Mouse (Mus musculus): ENCODE measurements around the gene Plekhg5. TPM values are rescaled to one million over a fixed set of nuclear protein-coding genes. Genes with fewer than 3 reads are reported as not detected.

Gene Plekhg5
- total and polyA plus RNA-seq, 2 experiments from 2014 or later, result 13.1 to 20.7 TPM

GRCm38 (mm10) chr4:152129395-152129930 is 57.2 kb downstream of the Plekhg5 start:
- DNase-seq (ENCODE audit: low spot score) (no peak), ATAC-seq (no peak)
- Histone ChIP-seq H3K4me1 (ENCODE audit: insufficient read depth, low read length) (peaks cover 26% of the 10 kb centered on the region), H3K36me3 (ENCODE audit: insufficient read depth, low read length) (no peaks in the 10 kb centered on the region), H3K9me3 (ENCODE audit: low read length) (no peaks in the 10 kb centered on the region), H3K4me3 (ENCODE audit: low read length) (no peak overlapping the region), H3K9ac (replicated peaks; ENCODE audit: low read length) (no peak overlapping the region), H3K4me2 (ENCODE audit: low read depth, low read length) (no peak overlapping the region), H3K27me3 (ENCODE audit: insufficient read depth, low read length) (peaks cover 83% of the 10 kb centered on the region), H3K27ac (no peak overlapping the region)
- 28% methylated on average over 13 of the region's 13 CpGs for WGBS
- no peak for TF ChIP-seq CTCF (IDR thresholded peaks at IDR 0.05; ENCODE audit: low read depth)

DNA sequence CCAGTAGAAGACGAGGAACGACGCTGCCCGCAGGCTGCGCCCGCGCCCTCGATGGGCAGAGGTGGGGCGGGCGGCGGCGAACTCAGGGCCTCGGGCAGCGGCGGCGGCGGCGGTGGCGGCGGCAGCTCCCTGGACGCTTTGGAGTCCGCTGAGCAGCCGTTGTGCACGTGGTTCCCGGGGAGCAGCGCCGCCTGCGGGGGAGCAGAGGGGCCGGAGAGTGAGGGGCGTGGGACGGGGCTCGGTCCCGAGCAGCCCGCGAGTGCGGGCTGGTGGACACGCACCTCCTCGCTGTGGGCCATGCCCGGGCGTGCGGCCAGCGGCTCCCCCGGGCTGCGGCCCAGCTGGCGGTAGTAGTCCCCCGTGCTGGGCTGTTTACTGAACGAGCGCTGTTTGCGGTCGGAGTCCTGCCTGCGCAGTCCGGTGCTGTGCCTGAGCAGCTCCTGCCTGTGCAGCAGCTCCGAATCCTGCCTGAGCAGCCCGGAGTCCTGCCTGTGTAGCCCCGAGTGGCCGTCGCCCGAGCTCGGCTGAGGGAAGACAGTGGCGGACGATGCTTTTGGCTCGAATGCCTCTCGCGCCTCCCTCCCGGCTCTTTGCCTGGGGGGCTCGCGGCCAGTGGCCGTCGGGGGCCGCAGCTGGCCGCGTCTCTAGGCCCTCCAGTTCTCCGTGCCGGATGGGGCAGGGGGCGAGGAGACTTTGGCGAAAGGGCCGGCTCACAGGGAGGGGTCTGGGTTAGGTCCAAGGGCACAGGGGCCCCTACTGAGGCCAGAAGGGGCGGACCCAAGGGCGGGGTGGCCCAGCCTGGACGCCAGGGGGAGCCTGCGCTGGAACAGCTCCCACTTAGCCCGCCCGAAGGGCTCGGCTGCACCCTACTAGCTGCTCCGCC is 58.7 kb downstream of the Plekhg5 start:
- H3K4me3 ChIP-seq (ENCODE audit: low read length), result peak overlapping the region; percentile 30
- H3K36me3 ChIP-seq (ENCODE audit: insufficient read depth, low read length), result no peaks in the 10 kb centered on the region
- peak overlapping the region; percentile 54 for H3K4me2 ChIP-seq (ENCODE audit: low read depth, low read length)
- peak; percentile 84 for ATAC-seq
- peak; percentile 62 for DNase-seq (ENCODE audit: low spot score)
- H3K4me1 ChIP-seq (ENCODE audit: insufficient read depth, low read length), result peaks cover 18% of the 10 kb centered on the region
- H3K27ac ChIP-seq, result peak overlapping the region; percentile 51; the same call in 1 of the 2 replicates
- 0% methylated on average over 63 of the region's 85 CpGs for WGBS
- peaks cover 70% of the 10 kb centered on the region for H3K27me3 ChIP-seq (ENCODE audit: insufficient read depth, low read length)
- H3K9me3 ChIP-seq (ENCODE audit: low read length), result no peaks in the 10 kb centered on the region
- H3K9ac ChIP-seq (replicated peaks; ENCODE audit: low read length), result peak overlapping the region; percentile 9; the same call in 1 of the 2 replicates
- TF ChIP-seq CTCF (IDR thresholded peaks at IDR 0.05; ENCODE audit: low read depth), result no peak

DNA sequence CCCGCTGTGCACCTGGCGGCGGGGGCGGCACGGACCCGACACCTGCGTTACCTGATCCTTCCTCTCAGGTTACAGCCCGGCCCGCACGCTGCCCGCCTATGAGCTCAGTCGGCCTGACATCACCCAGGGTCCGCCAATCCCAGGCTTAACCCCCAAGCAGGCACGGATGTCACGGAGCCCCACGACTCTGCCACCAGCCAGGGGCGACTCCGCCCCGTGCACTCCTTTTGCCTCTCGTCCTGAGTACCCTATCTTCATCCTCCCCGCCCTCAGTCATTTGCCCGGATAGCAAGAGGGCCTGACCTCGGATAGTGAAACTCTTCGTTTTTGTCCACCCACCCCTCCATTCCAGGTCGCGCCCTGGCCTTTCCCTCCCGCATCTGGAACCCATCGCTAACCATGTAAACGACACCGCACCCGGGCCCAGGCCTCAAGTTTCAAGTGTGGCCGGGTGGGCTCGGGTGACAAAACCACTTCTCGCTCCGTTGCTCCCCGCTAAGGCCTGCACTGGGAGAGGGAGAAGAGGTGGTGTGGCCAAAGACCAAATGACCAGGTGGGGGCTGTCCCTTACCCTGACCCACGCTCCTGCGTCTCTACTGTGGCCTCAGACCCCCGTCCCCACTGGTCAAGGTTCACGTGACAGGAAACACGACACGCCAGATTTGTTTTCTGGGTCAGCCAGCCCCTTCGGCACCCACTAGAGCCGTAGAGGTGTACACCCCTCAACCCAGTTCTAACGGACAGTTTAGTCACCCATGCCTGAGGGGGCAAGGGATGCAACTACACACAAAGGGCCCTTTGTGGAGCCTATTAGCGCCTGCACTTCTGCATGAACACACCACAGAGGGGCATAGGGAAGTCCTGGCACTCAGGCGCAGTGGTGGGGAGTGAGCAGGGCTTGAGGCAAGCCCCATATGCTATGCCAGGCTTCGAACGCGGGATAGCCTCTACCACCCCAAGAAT is 59.8 kb downstream of the Plekhg5 start:
- DNase-seq (ENCODE audit: low spot score), result peak; percentile 34
- WGBS, result 8% methylated on average over 50 of the region's 50 CpGs
- H3K4me2 ChIP-seq (ENCODE audit: low read depth, low read length), result 0 out of 2 replicates have a peak overlapping the region, but pooled peaks have one; percentile 54
- peaks cover 63% of the 10 kb centered on the region for H3K27me3 ChIP-seq (ENCODE audit: insufficient read depth, low read length)
- TF ChIP-seq CTCF (IDR thresholded peaks at IDR 0.05; ENCODE audit: low read depth), result no peak
- H3K9me3 ChIP-seq (ENCODE audit: low read length), result no peaks in the 10 kb centered on the region
- H3K4me1 ChIP-seq (ENCODE audit: insufficient read depth, low read length), result peaks cover 11% of the 10 kb centered on the region
- H3K4me3 ChIP-seq (ENCODE audit: low read length), result no peak overlapping the region
- no peaks in the 10 kb centered on the region for H3K36me3 ChIP-seq (ENCODE audit: insufficient read depth, low read length)
- 0 out of 2 replicates have a peak overlapping the region, but pooled peaks have one; percentile 9 for H3K9ac ChIP-seq (replicated peaks; ENCODE audit: low read length)
- H3K27ac ChIP-seq, result no peak overlapping the region
- ATAC-seq, result peak; percentile 36; the same call in 1 of the 2 replicates

DNA sequence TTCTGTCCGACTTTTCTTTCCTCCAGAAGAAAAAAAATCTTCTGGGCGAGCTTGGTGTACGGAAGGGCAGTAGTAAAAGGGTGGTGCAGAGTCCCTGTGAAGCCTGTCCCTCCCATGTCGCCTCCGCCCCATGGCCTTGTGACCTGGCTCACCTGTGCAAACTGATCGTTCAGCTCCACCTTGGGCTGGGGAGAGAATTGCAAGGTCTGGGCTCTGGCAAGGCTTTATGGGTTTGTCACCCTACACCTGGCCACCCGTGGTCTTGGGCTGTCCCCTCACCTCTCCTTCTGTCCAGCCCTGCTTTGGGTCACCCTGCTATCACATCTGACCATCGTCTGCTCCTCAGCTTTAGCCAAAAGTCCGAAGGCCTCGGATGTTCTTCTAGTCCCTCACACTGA is 60.5 kb downstream of the Plekhg5 start:
- Histone ChIP-seq H3K4me1 (ENCODE audit: insufficient read depth, low read length) (peaks cover 11% of the 10 kb centered on the region), H3K27ac (no peak overlapping the region), H3K36me3 (ENCODE audit: insufficient read depth, low read length) (no peaks in the 10 kb centered on the region), H3K27me3 (ENCODE audit: insufficient read depth, low read length) (peaks cover 56% of the 10 kb centered on the region), H3K4me3 (ENCODE audit: low read length) (no peak overlapping the region), H3K9me3 (ENCODE audit: low read length) (no peaks in the 10 kb centered on the region), H3K9ac (replicated peaks; ENCODE audit: low read length) (no peak overlapping the region), H3K4me2 (ENCODE audit: low read depth, low read length) (no peak overlapping the region)
- ATAC-seq (no peak), DNase-seq (ENCODE audit: low spot score) (no peak)
- TF ChIP-seq CTCF (IDR thresholded peaks at IDR 0.05; ENCODE audit: low read depth), result no peak
- WGBS, result 40% methylated on average over 10 of the region's 10 CpGs

DNA sequence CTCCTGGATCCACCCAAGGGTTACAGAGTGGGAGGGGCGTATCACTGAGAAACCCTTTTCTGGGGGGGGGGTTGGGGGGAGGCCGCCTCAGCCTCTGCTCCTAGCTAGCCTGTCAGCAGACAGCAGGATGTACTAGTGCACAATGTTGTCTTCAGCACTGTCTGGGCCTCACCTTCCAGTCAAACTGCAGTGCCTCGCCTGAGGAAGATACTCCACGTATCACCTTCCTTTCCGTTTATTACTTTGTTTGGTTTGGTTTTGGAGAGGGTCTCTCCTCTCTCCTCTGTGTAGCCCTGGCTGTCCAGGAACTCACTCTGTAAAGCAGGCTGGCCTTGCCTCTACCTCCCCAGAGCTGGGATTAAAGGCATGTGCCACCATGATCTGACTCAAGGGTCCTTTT is 60.9 kb downstream of the Plekhg5 start:
- H3K4me3 ChIP-seq (ENCODE audit: low read length), result no peak overlapping the region
- H3K27ac ChIP-seq, result no peak overlapping the region

GRCm38 (mm10) chr4:152134507-152134906 is 62.2 kb downstream of the Plekhg5 start:
- peaks cover 15% of the 10 kb centered on the region for H3K4me1 ChIP-seq (ENCODE audit: insufficient read depth, low read length)
- peaks cover 39% of the 10 kb centered on the region for H3K27me3 ChIP-seq (ENCODE audit: insufficient read depth, low read length)
- no peak overlapping the region for H3K27ac ChIP-seq
- TF ChIP-seq CTCF (IDR thresholded peaks at IDR 0.05; ENCODE audit: low read depth), result peak; percentile 76
- DNase-seq (ENCODE audit: low spot score), result peak; percentile 32
- no peaks in the 10 kb centered on the region for H3K9me3 ChIP-seq (ENCODE audit: low read length)
- H3K9ac ChIP-seq (replicated peaks; ENCODE audit: low read length), result no peak overlapping the region
- H3K4me3 ChIP-seq (ENCODE audit: low read length), result no peak overlapping the region
- no peak overlapping the region for H3K4me2 ChIP-seq (ENCODE audit: low read depth, low read length)
- no peaks in the 10 kb centered on the region for H3K36me3 ChIP-seq (ENCODE audit: insufficient read depth, low read length)
- ATAC-seq, result no peak

More for the DNA sequence above, 60.9 kb downstream of the Plekhg5 start:
- H3K36me3 ChIP-seq (ENCODE audit: insufficient read depth, low read length), result no peaks in the 10 kb centered on the region
- ATAC-seq (no peak), DNase-seq (ENCODE audit: low spot score) (no peak)
- no peak overlapping the region for H3K9ac ChIP-seq (replicated peaks; ENCODE audit: low read length)
- WGBS, result 66% methylated on average over 5 of the region's 5 CpGs
- H3K4me1 ChIP-seq (ENCODE audit: insufficient read depth, low read length), result peaks cover 11% of the 10 kb centered on the region
- H3K4me2 ChIP-seq (ENCODE audit: low read depth, low read length), result no peak overlapping the region
- no peak for TF ChIP-seq CTCF (IDR thresholded peaks at IDR 0.05; ENCODE audit: low read depth)
- no peaks in the 10 kb centered on the region for H3K9me3 ChIP-seq (ENCODE audit: low read length)
- H3K27me3 ChIP-seq (ENCODE audit: insufficient read depth, low read length), result peaks cover 52% of the 10 kb centered on the region

Measured in hindbrain, postnatal 0 days (tissue).